Mouse (Mus musculus): Measurements from ENCODE around the gene Gsk3a. TPM values are rescaled to one million over a fixed set of nuclear protein-coding genes. Genes with fewer than 3 reads are reported as not detected.

Gsk3a gene
- total RNA-seq, 2 experiments from 2014 or later = 74.1 to 77.4 TPM

- H3K27ac ChIP-seq = peak within 1 kb of the TSS; percentile 95
- intact Hi-C loops (cut with DNase I) = loop anchor here (2.0 kb wide), 2 partner anchors 16 to 144 kb away; partner anchors contain the start of gene Gsk3a
- DNase-seq = peak; percentile 99
- TF ChIP-seq CTCF (IDR thresholded peaks at IDR 0.05) = no peak
- H3K4me3 ChIP-seq = peak within 1 kb of the TSS; percentile 83
Measured at GRCm38 (mm10) chr7:25221102-25221883, 16.4 kb downstream of the Gsk3a start, which contains the start of gene Zfp526. Gene Zfp526 (plus strand): TSS chr7:25221425.

- intact Hi-C loops (cut with DNase I) = loop anchor here (2.0 kb wide), 2 partner anchors 16 to 144 kb away; partner anchors contain the start of gene Gsk3a
- peak; percentile 53 for DNase-seq
- TF ChIP-seq CTCF (IDR thresholded peaks at IDR 0.05) = no peak
Measured at GRCm38 (mm10) chr7:25220457-25221101, 17.1 kb downstream of the Gsk3a start, which contains the start of gene Dedd2. Gene Dedd2 (minus strand): TSS chr7:25220615.

GRCm38 (mm10) chr7:25219756-25220456, 17.7 kb downstream of the Gsk3a start:
- peak overlapping the region; percentile 83 for H3K4me3 ChIP-seq
- intact Hi-C loops (cut with DNase I) = loop anchor here (2.0 kb wide), 2 partner anchors 17 to 143 kb away; partner anchors contain the start of gene Gsk3a
- H3K27ac ChIP-seq = peak overlapping the region; percentile 95
- TF ChIP-seq CTCF (IDR thresholded peaks at IDR 0.05) = no peak
- peak; percentile 97 for DNase-seq

More at GRCm38 (mm10) chr7:25220457-25221101, 17.1 kb downstream of the Gsk3a start, which contains the start of gene Dedd2:
- Histone ChIP-seq H3K27ac (peak within 1 kb of the TSS; percentile 95), H3K4me3 (peak within 1 kb of the TSS; percentile 83)

GRCm38 (mm10) chr7:25219416-25219750, 18.3 kb downstream of the Gsk3a start:
- H3K27ac ChIP-seq = peak overlapping the region; percentile 95
- peak overlapping the region; percentile 83 for H3K4me3 ChIP-seq
- no peak for DNase-seq
- TF ChIP-seq CTCF (IDR thresholded peaks at IDR 0.05) = no peak
- intact Hi-C loops (cut with DNase I) = no loop called here

GRCm38 (mm10) chr7:25218705-25219415, 18.8 kb downstream of the Gsk3a start:
- peak; percentile 62 for DNase-seq
- Histone ChIP-seq H3K4me3 (peak overlapping the region; percentile 83), H3K27ac (peak overlapping the region; percentile 95)
- peak; percentile 23; the same call in 1 of the 2 replicates for TF ChIP-seq CTCF (IDR thresholded peaks at IDR 0.05)
- intact Hi-C loops (cut with DNase I) = no loop called here

- Histone ChIP-seq H3K27ac (0 out of 2 replicates have a peak overlapping the region, but pooled peaks have one; percentile 95), H3K4me3 (peak overlapping the region; percentile 83; the same call in 1 of the 2 replicates)
- DNase-seq = no peak
- no peak for TF ChIP-seq CTCF (IDR thresholded peaks at IDR 0.05)
- intact Hi-C loops (cut with DNase I) = no loop called here
Measured at GRCm38 (mm10) chr7:25217653-25218395, 19.8 kb downstream of the Gsk3a start.

GRCm38 (mm10) chr7:25214172-25214571, 23.5 kb downstream of the Gsk3a start:
- no peak for DNase-seq
- no peak overlapping the region for H3K27ac ChIP-seq
- intact Hi-C loops (cut with DNase I) = no loop called here
- no peak overlapping the region for H3K4me3 ChIP-seq
- TF ChIP-seq CTCF (IDR thresholded peaks at IDR 0.05) = no peak

GRCm38 (mm10) chr7:25213099-25213498, 24.6 kb downstream of the Gsk3a start:
- intact Hi-C loops (cut with DNase I) = no loop called here
- no peak for TF ChIP-seq CTCF (IDR thresholded peaks at IDR 0.05)
- H3K27ac ChIP-seq = no peak overlapping the region
- no peak overlapping the region for H3K4me3 ChIP-seq
- DNase-seq = no peak

GRCm38 (mm10) chr7:25210482-25210881, 27.2 kb downstream of the Gsk3a start:
- Histone ChIP-seq H3K4me3 (no peak overlapping the region), H3K27ac (peak overlapping the region; percentile 20; the same call in 1 of the 2 replicates)
- DNase-seq = peak; percentile 94
- no peak for TF ChIP-seq CTCF (IDR thresholded peaks at IDR 0.05)
- intact Hi-C loops (cut with DNase I) = no loop called here

GRCm38 (mm10) chr7:25209161-25209622, 28.5 kb downstream of the Gsk3a start:
- DNase-seq = no peak
- Histone ChIP-seq H3K27ac (no peak overlapping the region), H3K4me3 (no peak overlapping the region)
- no peak for TF ChIP-seq CTCF (IDR thresholded peaks at IDR 0.05)
- intact Hi-C loops (cut with DNase I) = no loop called here
